Mouse (Mus musculus) bone marrow, adult 2 months (tissue): ENCODE data around the gene C3.

Source experiments
- CTCF ChIP-seq: fragments of 200-500 bp; IDR thresholded peaks from 2 replicates; pipeline ENCODE4 v1.5.1; 2011; ENCODE audit warnings: low read length, control low read depth; ENCODE audit not compliant: control insufficient read depth, insufficient read depth
- POLR2A ChIP-seq: fragments of 200-500 bp; IDR thresholded peaks from 2 replicates; pipeline ENCODE4 v1.6.1; 2011; ENCODE audit warnings: low read depth, mild to moderate bottlenecking, control low read depth, low read length, borderline replicate concordance; ENCODE audit not compliant: control insufficient read depth

GRCm38 (mm10) chr17:57243650-57244370, 15.9 kb upstream of the C3 start:
- TF ChIP-seq POLR2A (no peak), CTCF (no peak)
